Mouse (Mus musculus) E14TG2a.4 (cell line): ENCODE measurements at regions not wholly inside any gene's neighbourhood (a gene's known extent, or its start where the extent isn't known, plus 50 kb on each side); places are given as distances from the start of the nearest gene placed in this dataset.

Source experiments
- CTCF ChIP-seq: conservative IDR thresholded peaks from 2 replicates; pipeline ENCODE4 v1.5.1; 2014; ENCODE audit warnings: low read length
- NANOG ChIP-seq: IDR thresholded peaks from 2 replicates; pipeline ENCODE4 v1.6.1; 2014; ENCODE audit warnings: borderline replicate concordance, low read length, mixed read lengths
- POU5F1 ChIP-seq: IDR thresholded peaks from 2 replicates; pipeline ENCODE4 v1.6.1; 2014; ENCODE audit warnings: low read length, borderline replicate concordance

- no peak for TF ChIP-seq CTCF
- no peak for TF ChIP-seq POU5F1
- TF ChIP-seq NANOG: no peak
Observed at GRCm38 (mm10) chr6:94760629-94761111, 60.7 kb upstream of the Lrig1 start.
